18 mouse cellular contexts compared by ENCODE assay signal in genomic region chr9:13678026-13678425, GRCm38 (mm10).
"Had no signal": no experiment of that assay in that cellular context is flagged by ENCODE, and none has a peak within 500 bp of the region (broad histone marks: within the 10 kb centered on the region; RNA-seq: fewer than 3 reads in every experiment).

No protein-coding gene starts in this region.

- H3K4me3 ChIP-seq: left cerebral cortex, adult 2 months; liver, embryonic 15.5 days; midbrain, embryonic 10.5 days; midbrain, embryonic 13.5 days; myocyte; neural tube, embryonic 13.5 days had no signal

- DNase-seq: kidney, adult 18-20 months; kidney, postnatal 14 days; layer of hippocampus, postnatal 36 days; lung, adult 2 months; retina, postnatal 1 day; right cerebral cortex, postnatal 25 days; spleen, adult 18-20 months; thymus, adult 18-20 months; thymus, postnatal 4 days had no signal

- H3K9me3 ChIP-seq: liver, embryonic 15.5 days; midbrain, embryonic 10.5 days; midbrain, embryonic 13.5 days; neural tube, embryonic 13.5 days had no signal

- H3K4me2 ChIP-seq: liver, embryonic 15.5 days; midbrain, embryonic 13.5 days; neural tube, embryonic 13.5 days had no signal

- H3K27me3 ChIP-seq: liver, embryonic 15.5 days; midbrain, embryonic 13.5 days; neural tube, embryonic 13.5 days had no signal

- H3K9ac ChIP-seq: liver, embryonic 15.5 days; midbrain, embryonic 13.5 days; neural tube, embryonic 13.5 days had no signal

- H3K36me3 ChIP-seq: liver, embryonic 15.5 days; midbrain, embryonic 10.5 days; midbrain, embryonic 13.5 days; neural tube, embryonic 13.5 days had no signal

- ATAC-seq: inflammation-experienced regulatory T-cells, adult 6 months; intestine, embryonic 16.5 days; midbrain, embryonic 13.5 days; midbrain, embryonic 16.5 days had no signal

- H3K27ac ChIP-seq: left cerebral cortex, adult 2 months; liver, embryonic 15.5 days; midbrain, embryonic 10.5 days; midbrain, embryonic 13.5 days; neural tube, embryonic 13.5 days had no signal
